Mouse (Mus musculus) bone marrow, adult 2 months (tissue): ENCODE data around the gene Npff. TPM values are rescaled to one million over a fixed set of nuclear protein-coding genes. Genes with fewer than 3 reads are reported as not detected.
A peak's percentile ranks its signal among the peaks of the same experiment; 100 is the strongest.

Source experiments
- H3K27ac ChIP-seq: fragments of 200-500 bp; 2 replicates; pipeline ENCODE4 v1.5.1; 2012; ENCODE audit warnings: low read depth, mild to moderate bottlenecking, control low read depth, inconsistent platforms, low read length; ENCODE audit not compliant: control insufficient read depth, poor library complexity, insufficient read depth
- H3K4me1 ChIP-seq: fragments of 200-500 bp; 2 replicates; pipeline ENCODE4 v1.6.1; 2011; ENCODE audit warnings: low read length; ENCODE audit not compliant: control insufficient read depth, insufficient read depth
- H3K4me3 ChIP-seq: fragments of 200-500 bp; replicated peaks from 2 replicates; pipeline ENCODE3; 2011; ENCODE audit warnings: mild to moderate bottlenecking, low read depth, low read length, control low read depth; ENCODE audit not compliant: control insufficient read depth
- CTCF ChIP-seq: fragments of 200-500 bp; IDR thresholded peaks from 2 replicates; pipeline ENCODE4 v1.5.1; 2011; ENCODE audit warnings: low read length, control low read depth; ENCODE audit not compliant: control insufficient read depth, insufficient read depth
- POLR2A ChIP-seq: fragments of 200-500 bp; IDR thresholded peaks from 2 replicates; pipeline ENCODE4 v1.6.1; 2011; ENCODE audit warnings: low read depth, mild to moderate bottlenecking, control low read depth, low read length, borderline replicate concordance; ENCODE audit not compliant: control insufficient read depth
- WGBS: fragments of 180-500 bp; shearing (Covaris S2); methylation state at CpG from one replicate; pipeline ENCODE4 v1.1.7; 2018; 5-methylcytosine and 5-hydroxymethylcytosine counted together
- polyA plus RNA-seq: library from polyadenylated mRNA; stranded (reverse); fragments of >200 nt; gene quantifications from 2 replicates; pipeline ENCODE4 v1.2.4, GENCODE M21; 2011; ENCODE audit warnings: low replicate concordance; ENCODE audit not compliant: missing spikeins, insufficient read depth, insufficient read length

The Npff gene
- polyA plus RNA-seq, 1 experiment: 32.7 TPM

DNA sequence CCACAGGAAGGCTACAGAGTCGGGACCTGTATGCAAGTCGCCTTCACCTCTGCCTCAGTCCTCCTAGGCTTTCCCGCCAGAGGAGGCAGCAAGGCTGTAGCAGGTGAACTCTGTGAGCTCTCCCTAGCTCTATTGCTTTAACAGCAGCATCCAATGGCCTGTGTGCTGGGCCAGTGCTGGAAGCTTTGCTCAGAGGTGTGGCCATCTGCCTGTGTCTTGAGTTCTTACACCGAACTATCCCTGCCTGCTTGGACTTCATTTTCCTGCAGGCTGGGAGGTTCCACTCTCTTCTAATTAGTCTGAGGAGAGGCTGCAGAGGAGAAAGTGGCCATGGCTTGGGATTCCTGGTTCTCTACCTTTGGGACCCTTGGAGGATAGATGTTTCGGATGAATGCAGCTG is 12.7 kb downstream of the Npff start:
- H3K27ac ChIP-seq: no peak overlapping the region
- WGBS: 84% methylated on average over 5 of the region's 5 CpGs
- TF ChIP-seq CTCF (no peak), POLR2A (no peak)
- H3K4me1 ChIP-seq: no peaks in the 10 kb centered on the region; the same call in 1 of the 2 replicates
- H3K4me3 ChIP-seq: no peak overlapping the region

DNA sequence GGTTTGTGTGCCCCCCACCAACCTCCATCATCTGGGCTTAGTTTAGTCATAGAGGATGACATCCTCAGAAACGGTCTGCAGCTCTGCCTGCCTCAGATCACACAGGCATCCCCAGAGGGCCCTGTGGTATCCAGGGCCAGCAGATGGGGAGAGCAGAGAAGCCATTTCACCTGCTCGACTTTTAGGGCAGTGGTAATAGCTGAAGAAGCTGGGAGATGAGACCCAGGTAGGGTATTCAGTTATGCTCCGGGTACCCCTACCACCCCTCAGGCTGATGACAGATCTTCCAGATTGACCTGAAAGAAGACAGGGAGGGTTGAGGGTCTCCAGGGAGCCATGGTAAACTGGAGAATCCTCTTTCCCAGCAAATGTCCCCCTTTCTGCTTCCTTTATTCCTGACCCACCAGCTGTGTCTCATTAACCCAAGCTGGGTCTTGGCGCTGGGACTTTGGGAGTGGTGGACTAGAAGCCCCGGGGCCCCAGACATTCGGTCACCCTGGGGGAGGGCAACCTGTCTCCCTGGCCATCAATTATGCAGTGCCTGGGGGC is 13.4 kb downstream of the Npff start:
- no peak overlapping the region for H3K27ac ChIP-seq
- WGBS: 59% methylated on average over 6 of the region's 6 CpGs
- H3K4me1 ChIP-seq: no peaks in the 10 kb centered on the region; the same call in 1 of the 2 replicates
- TF ChIP-seq POLR2A: no peak
- TF ChIP-seq CTCF: no peak
- H3K4me3 ChIP-seq: no peak overlapping the region

DNA sequence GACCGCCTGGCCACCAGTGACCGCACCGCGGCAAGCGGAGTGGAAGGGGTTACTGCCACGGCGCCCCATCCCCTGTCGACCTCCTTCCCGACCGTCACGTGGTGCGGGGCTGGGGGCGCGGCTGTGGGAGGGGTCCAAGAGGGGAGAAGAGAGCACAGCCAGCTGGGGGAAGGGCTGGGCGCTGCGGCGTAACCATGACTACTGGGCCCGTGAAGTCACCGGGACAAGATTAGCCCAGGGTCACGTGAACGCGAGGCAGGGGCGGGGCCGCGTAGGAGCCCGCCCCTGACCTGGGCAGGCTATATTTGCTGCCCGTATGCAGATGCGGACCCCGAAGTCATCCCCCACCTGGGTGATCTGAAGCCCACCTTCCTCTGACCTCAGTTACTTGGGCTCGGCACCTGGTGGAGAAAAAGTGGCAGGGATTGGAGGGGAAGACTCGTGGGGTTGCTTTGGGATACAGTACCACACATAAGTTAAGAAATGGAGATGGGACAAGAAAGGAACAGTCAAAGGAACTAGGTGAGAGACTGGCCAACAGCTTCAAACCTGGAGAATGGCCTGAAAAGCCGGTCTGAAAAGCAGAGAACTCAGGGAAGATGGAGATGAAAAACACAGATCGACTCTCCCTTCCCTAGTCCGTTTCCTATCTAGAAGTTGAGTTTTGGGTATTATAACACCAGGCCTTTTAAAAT is 14.0 kb downstream of the Npff start:
- Histone ChIP-seq H3K4me1 (no peaks in the 10 kb centered on the region; the same call in 1 of the 2 replicates), H3K4me3 (peak overlapping the region; percentile 46), H3K27ac (no peak overlapping the region)
- TF ChIP-seq POLR2A (no peak), CTCF (no peak)
- WGBS: 5% methylated on average over 34 of the region's 34 CpGs

DNA sequence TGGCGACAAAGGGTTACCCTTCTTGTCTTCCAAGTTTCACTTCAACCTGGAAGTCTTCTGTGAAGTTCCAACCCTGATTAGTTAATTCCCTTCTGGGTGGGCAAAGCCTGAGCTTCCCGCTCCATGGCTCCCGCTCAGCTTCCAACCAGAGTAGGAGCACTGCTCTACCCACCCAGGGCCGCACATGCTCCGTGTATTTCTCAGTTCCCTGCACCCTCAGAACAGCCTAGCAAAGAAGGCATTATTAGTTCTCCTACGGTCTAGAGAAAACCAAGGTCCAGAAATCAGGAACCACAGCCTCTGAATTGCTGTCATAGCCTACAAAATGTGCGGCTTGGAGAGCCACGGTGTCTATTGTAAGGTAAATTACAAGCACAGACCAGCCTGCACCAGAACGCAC is 14.6 kb downstream of the Npff start:
- no peak overlapping the region for H3K27ac ChIP-seq
- H3K4me3 ChIP-seq: peak overlapping the region; percentile 46
- no peaks in the 10 kb centered on the region; the same call in 1 of the 2 replicates for H3K4me1 ChIP-seq
- TF ChIP-seq CTCF (no peak), POLR2A (no peak)
- 29% methylated on average over 9 of the region's 9 CpGs for WGBS

GRCm38 (mm10) chr15:102508336-102508735 is 16.4 kb downstream of the Npff start:
- no peaks in the 10 kb centered on the region; the same call in 1 of the 2 replicates for H3K4me1 ChIP-seq
- no peak overlapping the region for H3K4me3 ChIP-seq
- WGBS: 61% methylated on average over 3 of the region's 3 CpGs
- TF ChIP-seq CTCF (no peak), POLR2A (no peak)
- H3K27ac ChIP-seq: no peak overlapping the region

- no peak overlapping the region for H3K4me3 ChIP-seq
- no peaks in the 10 kb centered on the region; the same call in 1 of the 2 replicates for H3K4me1 ChIP-seq
- no peak overlapping the region for H3K27ac ChIP-seq
- TF ChIP-seq CTCF (no peak), POLR2A (no peak)
Measured at GRCm38 (mm10) chr15:102507561-102507960, 17.2 kb downstream of the Npff start.

- Histone ChIP-seq H3K4me3 (no peak overlapping the region), H3K4me1 (no peaks in the 10 kb centered on the region; the same call in 1 of the 2 replicates), H3K27ac (no peak overlapping the region)
- TF ChIP-seq CTCF: no peak
- TF ChIP-seq POLR2A: no peak
- 79% methylated on average over 1 of the region's 1 CpGs for WGBS
Measured at GRCm38 (mm10) chr15:102506864-102507263, 17.9 kb downstream of the Npff start.

- 9% methylated on average over 2 of the region's 2 CpGs for WGBS
- Histone ChIP-seq H3K4me1 (no peaks in the 10 kb centered on the region; the same call in 1 of the 2 replicates), H3K4me3 (no peak overlapping the region), H3K27ac (no peak overlapping the region)
- no peak for TF ChIP-seq POLR2A
- TF ChIP-seq CTCF: no peak
Measured at GRCm38 (mm10) chr15:102506464-102506830, 18.3 kb downstream of the Npff start.

GRCm38 (mm10) chr15:102505770-102506463 is 18.8 kb downstream of the Npff start:
- H3K27ac ChIP-seq: no peak overlapping the region
- TF ChIP-seq POLR2A (no peak), CTCF (no peak)
- H3K4me3 ChIP-seq: no peak overlapping the region
- H3K4me1 ChIP-seq: no peaks in the 10 kb centered on the region; the same call in 1 of the 2 replicates
- 79% methylated on average over 9 of the region's 9 CpGs for WGBS
